Mouse (Mus musculus): ENCODE data around the gene Sphk1. TPM values are rescaled to one million over a fixed set of nuclear protein-coding genes. Genes with fewer than 3 reads are reported as not detected.
A peak's percentile ranks its signal among the peaks of the same experiment; 100 is the strongest.
"Not testable (repeated sequence)": the region's sequence is repeated elsewhere in the genome, so short reads cannot be mapped to it uniquely, and the experiment has no call there.

Sphk1 gene
- 1.4 and 1.8 TPM in 2 replicates for polyA plus RNA-seq (2016; fragmentation: Nextera tagmentation; extraction: Ambion mirVana)

GRCm38 (mm10) chr11:116530187-116531147 is at the start of gene Sphk1:
Gene Sphk1 (plus strand): TSS chr11:116530925.
- H3K27me3 ChIP-seq, result peaks cover 57% of the 10 kb centered on the region

DNA sequence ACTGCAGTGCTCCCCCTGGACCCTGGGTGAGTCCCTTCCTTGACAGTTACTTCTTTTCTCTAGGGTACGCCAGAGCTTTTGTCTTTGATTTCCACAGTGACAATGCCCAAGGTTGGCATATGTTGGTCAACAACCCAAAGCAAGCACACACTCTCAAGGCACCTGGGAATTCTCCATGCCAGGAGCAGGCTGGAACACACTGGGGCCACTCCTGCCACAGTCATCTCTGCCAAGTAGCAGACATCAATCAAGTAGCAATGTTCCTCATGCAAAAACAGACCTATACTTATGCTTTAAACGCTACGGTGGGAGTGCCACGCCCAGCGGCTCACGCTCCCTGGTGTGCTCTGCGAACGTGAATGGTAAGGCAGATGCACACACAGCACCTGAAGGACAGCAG is 49.8 kb upstream of the Sphk1 start:
- WGBS, result 94% methylated on average over 8 of the region's 8 CpGs
- no peak overlapping the region for H3K4me3 ChIP-seq (replicated peaks)
- H3K4me1 ChIP-seq (replicated peaks), result no peaks in the 10 kb centered on the region
- H3K27me3 ChIP-seq, result no peaks in the 10 kb centered on the region
- H3K27ac ChIP-seq, result no peak overlapping the region
- H3K9ac ChIP-seq (replicated peaks), result no peak overlapping the region
- no peak for ATAC-seq (ENCODE audit: insufficient number of reproducible peaks, insufficient read depth, low FRiP score, low TSS enrichment, low read depth)
- H3K36me3 ChIP-seq, result peaks cover 99% of the 10 kb centered on the region
- no peak overlapping the region for H3K4me2 ChIP-seq
- H3K9me3 ChIP-seq, result no peaks in the 10 kb centered on the region

More at GRCm38 (mm10) chr11:116530187-116531147, at the start of gene Sphk1:
- Histone ChIP-seq H3K9me3 (no peaks in the 10 kb centered on the region), H3K4me3 (replicated peaks) (peak within 1 kb of the TSS; percentile 58), H3K4me2 (peak within 1 kb of the TSS; percentile 94), H3K4me1 (replicated peaks) (peaks cover 43% of the 10 kb centered on the region), H3K27ac (0 out of 2 replicates have a peak within 1 kb of the TSS, but pooled peaks have one; percentile 31), H3K9ac (replicated peaks) (peak within 1 kb of the TSS; percentile 38), H3K36me3 (no peaks in the 10 kb centered on the region)
- ATAC-seq (ENCODE audit: insufficient number of reproducible peaks, insufficient read depth, low FRiP score, low TSS enrichment, low read depth), result no peak
- WGBS, result 28% methylated on average over 11 of the region's 11 CpGs

- Histone ChIP-seq H3K27ac (no peak overlapping the region), H3K9ac (replicated peaks) (no peak overlapping the region), H3K4me3 (replicated peaks) (no peak overlapping the region), H3K4me1 (replicated peaks) (no peaks in the 10 kb centered on the region), H3K36me3 (peaks cover 99% of the 10 kb centered on the region), H3K9me3 (no peaks in the 10 kb centered on the region), H3K4me2 (no peak overlapping the region), H3K27me3 (no peaks in the 10 kb centered on the region)
- ATAC-seq (ENCODE audit: insufficient number of reproducible peaks, insufficient read depth, low FRiP score, low TSS enrichment, low read depth), result no peak
- WGBS, result 93% methylated on average over 7 of the region's 7 CpGs
These were observed 48.9 kb upstream of the Sphk1 start for GRCm38 (mm10) chr11:116481776-116482175.

- 95% methylated on average over 8 of the region's 8 CpGs for WGBS
- Histone ChIP-seq H3K27ac (no peak overlapping the region), H3K9me3 (no peaks in the 10 kb centered on the region), H3K4me1 (replicated peaks) (peaks cover 6% of the 10 kb centered on the region; the same call in 1 of the 2 replicates), H3K9ac (replicated peaks) (no peak overlapping the region), H3K4me2 (no peak overlapping the region), H3K4me3 (replicated peaks) (no peak overlapping the region), H3K27me3 (no peaks in the 10 kb centered on the region), H3K36me3 (peaks cover 92% of the 10 kb centered on the region)
- no peak for ATAC-seq (ENCODE audit: insufficient number of reproducible peaks, insufficient read depth, low FRiP score, low TSS enrichment, low read depth)
These were observed 46.5 kb upstream of the Sphk1 start for GRCm38 (mm10) chr11:116484261-116484660.

- H3K4me2 ChIP-seq, result no peak overlapping the region
These were observed 42.5 kb upstream of the Sphk1 start for GRCm38 (mm10) chr11:116488207-116488606.

DNA sequence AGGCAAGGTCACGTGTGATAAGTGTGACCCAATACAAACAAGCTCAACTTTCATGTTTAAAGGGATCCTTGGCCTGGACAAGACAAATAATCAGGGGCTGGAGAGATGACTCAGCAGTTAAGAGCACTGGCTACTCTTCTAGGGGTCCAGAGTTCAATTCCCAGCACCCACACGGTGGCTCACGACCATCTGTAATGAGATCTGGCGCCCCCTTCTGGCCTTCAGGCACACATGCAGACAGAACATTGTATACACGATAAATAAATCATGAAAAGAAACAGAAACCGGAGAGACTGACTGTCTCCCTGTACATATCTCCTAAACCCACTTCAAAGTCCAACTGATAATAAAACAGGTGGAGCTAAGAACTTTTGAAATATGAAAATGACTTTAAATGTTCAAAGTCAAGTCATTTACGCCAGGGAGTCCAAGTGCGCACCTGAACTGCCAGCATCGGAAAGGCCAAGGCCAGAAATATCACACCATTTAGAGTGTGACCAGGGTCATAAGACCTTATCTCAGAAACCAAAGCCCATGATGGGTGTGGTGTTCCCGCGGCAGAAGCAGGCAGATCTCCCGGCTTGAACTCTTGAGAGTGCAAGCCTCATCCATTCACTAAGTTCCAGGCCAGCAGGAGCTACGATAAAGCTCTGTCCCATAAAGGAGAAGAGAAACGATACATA is 41.9 kb upstream of the Sphk1 start:
- Histone ChIP-seq H3K9ac (replicated peaks) (peak overlapping the region; percentile 98), H3K9me3 (no peaks in the 10 kb centered on the region), H3K4me2 (peak overlapping the region; percentile 70), H3K4me3 (replicated peaks) (peak overlapping the region; percentile 98), H3K27me3 (no peaks in the 10 kb centered on the region), H3K27ac (no peak overlapping the region), H3K4me1 (replicated peaks) (peaks cover 9% of the 10 kb centered on the region), H3K36me3 (peaks cover 47% of the 10 kb centered on the region)
- 76% methylated on average over 14 of the region's 14 CpGs for WGBS
- no peak for ATAC-seq (ENCODE audit: insufficient number of reproducible peaks, insufficient read depth, low FRiP score, low TSS enrichment, low read depth)

More at GRCm38 (mm10) chr11:116488207-116488606, 42.5 kb upstream of the Sphk1 start:
- Histone ChIP-seq H3K27me3 (no peaks in the 10 kb centered on the region), H3K9me3 (no peaks in the 10 kb centered on the region), H3K4me3 (replicated peaks) (no peak overlapping the region), H3K4me1 (replicated peaks) (peaks cover 9% of the 10 kb centered on the region), H3K9ac (replicated peaks) (no peak overlapping the region), H3K36me3 (peaks cover 54% of the 10 kb centered on the region), H3K27ac (no peak overlapping the region)
- ATAC-seq (ENCODE audit: insufficient number of reproducible peaks, insufficient read depth, low FRiP score, low TSS enrichment, low read depth), result no peak

DNA sequence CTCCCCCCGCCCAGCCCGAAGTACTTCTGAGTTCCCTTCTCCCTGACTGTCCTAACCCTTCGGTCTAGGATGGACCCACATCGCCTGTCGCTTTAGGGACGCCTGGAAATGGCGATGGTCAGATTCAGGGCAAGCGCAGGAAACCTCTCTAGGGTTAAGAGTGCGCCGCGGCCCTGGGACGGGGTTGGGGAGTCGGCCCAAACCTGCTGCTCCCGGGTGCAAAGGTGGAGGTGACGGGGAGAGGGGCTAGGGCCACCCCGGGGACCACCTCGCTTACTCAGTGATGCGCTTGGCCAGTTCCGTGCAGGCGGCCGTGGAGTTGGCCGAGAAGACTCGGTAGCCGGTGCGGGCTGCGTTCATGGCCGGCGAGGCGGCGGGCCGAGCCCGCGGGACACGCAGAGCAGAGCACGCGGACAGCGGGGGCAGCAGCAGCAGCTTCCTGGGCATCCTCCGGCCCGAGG is 40.9 kb upstream of the Sphk1 start:
- H3K9me3 ChIP-seq, result no peaks in the 10 kb centered on the region

GRCm38 (mm10) chr11:116490232-116491107 is 40.3 kb upstream of the Sphk1 start:
- Histone ChIP-seq H3K4me3 (replicated peaks) (peak overlapping the region; percentile 98), H3K4me2 (peak overlapping the region; percentile 70), H3K4me1 (replicated peaks) (peaks cover 12% of the 10 kb centered on the region), H3K36me3 (peaks cover 31% of the 10 kb centered on the region), H3K27me3 (no peaks in the 10 kb centered on the region), H3K27ac (peak overlapping the region; percentile 91), H3K9me3 (no peaks in the 10 kb centered on the region), H3K9ac (replicated peaks) (peak overlapping the region; percentile 98)
- under 1% methylated on average over 62 of the region's 62 CpGs for WGBS
- peak; percentile 87 for ATAC-seq (ENCODE audit: insufficient number of reproducible peaks, insufficient read depth, low FRiP score, low TSS enrichment, low read depth)

More for the DNA sequence above, 40.9 kb upstream of the Sphk1 start:
- peak; percentile 56 for ATAC-seq (ENCODE audit: insufficient number of reproducible peaks, insufficient read depth, low FRiP score, low TSS enrichment, low read depth)
- H3K36me3 ChIP-seq, result peaks cover 38% of the 10 kb centered on the region
- H3K4me2 ChIP-seq, result peak overlapping the region; percentile 70
- peak overlapping the region; percentile 98 for H3K9ac ChIP-seq (replicated peaks)
- H3K4me1 ChIP-seq (replicated peaks), result peaks cover 12% of the 10 kb centered on the region
- WGBS, result under 1% methylated on average over 39 of the region's 39 CpGs
- peak overlapping the region; percentile 91 for H3K27ac ChIP-seq
- peak overlapping the region; percentile 98 for H3K4me3 ChIP-seq (replicated peaks)
- no peaks in the 10 kb centered on the region for H3K27me3 ChIP-seq

- peaks cover 22% of the 10 kb centered on the region for H3K36me3 ChIP-seq
- H3K9ac ChIP-seq (replicated peaks), result no peak overlapping the region
- H3K4me3 ChIP-seq (replicated peaks), result no peak overlapping the region
- no peak for ATAC-seq (ENCODE audit: insufficient number of reproducible peaks, insufficient read depth, low FRiP score, low TSS enrichment, low read depth)
- 74% methylated on average over 6 of the region's 6 CpGs for WGBS
- no peaks in the 10 kb centered on the region for H3K27me3 ChIP-seq
- H3K27ac ChIP-seq, result no peak overlapping the region
- no peaks in the 10 kb centered on the region for H3K9me3 ChIP-seq
- H3K4me1 ChIP-seq (replicated peaks), result peaks cover 12% of the 10 kb centered on the region
- H3K4me2 ChIP-seq, result peak overlapping the region; percentile 70
These were observed 39.4 kb upstream of the Sphk1 start for GRCm38 (mm10) chr11:116491338-116491737.

DNA sequence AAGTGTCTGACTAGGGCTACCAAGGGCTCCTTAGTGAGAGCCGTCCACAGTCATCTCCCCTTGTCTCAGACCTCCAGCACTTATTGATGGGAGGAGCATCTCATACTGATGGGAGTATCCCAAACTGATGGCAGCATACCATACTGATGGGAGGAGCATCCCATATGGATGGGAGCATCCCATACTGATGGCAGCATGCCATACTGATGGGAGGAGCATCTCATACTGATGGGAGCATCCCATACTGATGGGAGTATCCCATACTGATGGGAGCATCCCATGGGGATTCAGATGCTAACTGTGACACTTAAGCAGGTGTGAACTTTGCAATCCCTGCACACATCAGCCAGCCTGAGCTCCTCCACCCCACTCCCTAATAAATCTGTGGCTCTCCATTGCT is 38.2 kb upstream of the Sphk1 start:
- Histone ChIP-seq H3K36me3 (peaks cover 11% of the 10 kb centered on the region), H3K4me1 (replicated peaks) (peaks cover 12% of the 10 kb centered on the region)
- ATAC-seq (ENCODE audit: insufficient number of reproducible peaks, insufficient read depth, low FRiP score, low TSS enrichment, low read depth); H3K9me3 ChIP-seq; H3K27me3 ChIP-seq; H3K4me2 ChIP-seq; H3K27ac ChIP-seq; H3K4me3 ChIP-seq (replicated peaks); H3K9ac ChIP-seq (replicated peaks): not testable (repeated sequence)
- 71% methylated on average over 1 of the region's 1 CpGs for WGBS
